Mouse (Mus musculus): ENCODE measurements around the gene Tspan32. TPM values are rescaled to one million over a fixed set of nuclear protein-coding genes. Genes with fewer than 3 reads are reported as not detected.

The Tspan32 gene
- total RNA-seq, 4 experiments from 2014 or later, result 1.1 to 2.3 (median 1.7) TPM

DNA sequence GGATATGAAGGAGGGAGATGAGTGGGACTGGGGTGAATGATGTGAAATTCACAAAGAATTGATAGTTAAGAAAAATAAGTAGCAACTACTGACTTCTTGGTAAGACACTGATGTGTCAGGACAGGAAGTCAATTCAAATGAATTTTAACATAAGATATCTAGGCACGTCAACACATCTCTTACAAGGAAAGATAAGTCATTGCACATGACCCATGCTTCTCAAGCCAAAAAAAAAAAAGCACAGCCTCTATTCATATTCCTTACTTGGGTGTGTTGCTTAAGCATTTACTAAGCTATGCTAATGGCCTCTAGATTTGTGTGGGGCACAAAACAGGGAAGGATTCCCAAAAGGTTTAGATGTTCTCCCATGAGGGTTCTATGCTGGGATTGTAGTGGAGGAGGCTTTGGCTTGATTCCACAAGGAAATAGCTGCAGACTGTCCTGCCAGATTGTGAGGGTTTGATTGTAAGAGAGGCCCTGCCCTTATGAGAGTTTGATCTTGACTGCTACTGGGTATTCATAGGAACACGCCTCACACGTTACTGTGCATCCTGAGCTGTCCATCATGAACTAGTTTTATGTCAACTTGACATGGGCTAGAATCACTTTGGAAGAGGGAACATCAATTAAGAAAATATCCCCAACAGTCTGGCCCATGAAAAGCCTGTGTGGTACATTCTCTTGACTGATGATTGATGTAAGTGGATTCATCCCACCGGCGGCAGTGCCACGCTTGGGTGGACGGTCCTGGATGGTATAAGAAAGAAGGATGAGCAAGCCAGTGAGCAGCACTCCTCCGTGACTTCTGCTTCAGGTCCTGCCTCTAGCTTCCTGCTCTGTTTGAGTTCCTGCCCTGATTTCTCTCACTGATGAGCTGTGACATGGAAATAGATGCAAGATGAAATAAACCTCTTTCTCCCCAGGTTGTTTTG, 29.9 kb downstream of the Tspan32 start:
- DNase-seq, result no peak

DNA sequence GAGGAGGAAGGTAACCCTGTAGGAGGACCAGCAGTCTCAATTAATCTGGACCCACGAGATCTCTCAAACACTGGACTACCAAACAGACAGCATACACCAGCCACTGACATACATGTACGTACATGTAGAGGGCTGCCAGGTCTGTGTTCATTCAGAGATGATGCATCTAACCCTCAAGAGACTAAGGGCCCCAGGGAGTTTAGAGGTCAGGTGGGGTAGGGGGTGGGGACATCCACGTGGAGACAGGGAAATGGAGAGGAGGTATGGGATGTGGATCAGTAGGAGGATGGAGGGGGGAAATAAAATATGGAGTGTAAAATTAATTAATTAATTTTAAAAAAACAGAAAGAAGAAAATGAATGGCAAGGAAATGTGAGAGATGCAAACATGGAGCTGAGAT, 31.9 kb downstream of the Tspan32 start:
- DNase-seq, result no peak

DNA sequence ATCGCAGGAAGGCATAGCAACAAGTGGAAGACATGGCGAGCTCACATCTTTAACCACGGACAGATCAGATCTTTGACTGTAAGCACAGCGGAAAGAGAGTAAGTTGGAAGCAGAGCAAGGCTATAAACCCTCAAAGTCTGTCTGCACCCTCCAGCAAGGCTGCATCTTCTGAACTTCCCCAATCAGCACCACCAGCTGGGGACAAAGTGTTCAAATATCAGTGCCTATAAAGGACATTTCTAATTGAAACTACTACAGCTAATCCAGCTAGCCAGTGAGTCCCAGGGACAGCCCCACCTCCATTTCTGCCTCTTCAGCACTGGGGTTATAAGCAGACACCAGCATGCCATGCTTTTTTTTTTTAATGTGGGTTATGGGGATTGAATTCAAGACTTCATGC, 32.5 kb downstream of the Tspan32 start:
- no peak for DNase-seq

GRCm38 (mm10) chr7:143038174-143038931, 33.5 kb downstream of the Tspan32 start:
- DNase-seq, result no peak

GRCm38 (mm10) chr7:143040561-143040960, 35.7 kb downstream of the Tspan32 start:
- no peak for DNase-seq

- no peak for DNase-seq
Measured at GRCm38 (mm10) chr7:143041138-143041822, 36.4 kb downstream of the Tspan32 start.

DNA sequence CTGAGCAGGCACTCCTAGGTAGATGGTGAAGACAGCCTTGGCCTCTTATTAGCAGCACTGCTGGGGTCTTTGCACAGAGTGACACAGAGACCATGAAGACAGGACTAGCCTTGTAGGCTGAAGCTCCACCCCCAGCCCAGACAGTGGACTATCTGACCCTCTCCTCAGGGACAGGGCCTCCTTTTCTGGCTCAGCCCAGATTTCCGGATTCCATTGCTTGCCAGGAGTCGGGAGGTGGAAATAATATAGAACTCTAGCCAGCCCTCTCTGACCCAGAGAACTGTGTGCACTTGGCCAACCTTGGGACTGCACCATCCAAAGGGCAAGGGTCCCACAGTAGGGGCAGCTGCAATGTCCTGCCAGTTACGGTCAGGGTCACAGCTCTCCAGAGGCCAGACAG, 37.2 kb downstream of the Tspan32 start:
- DNase-seq, result peak; percentile 81

- no peak for DNase-seq
Measured at GRCm38 (mm10) chr7:143042897-143043300, 38.1 kb downstream of the Tspan32 start.

DNA sequence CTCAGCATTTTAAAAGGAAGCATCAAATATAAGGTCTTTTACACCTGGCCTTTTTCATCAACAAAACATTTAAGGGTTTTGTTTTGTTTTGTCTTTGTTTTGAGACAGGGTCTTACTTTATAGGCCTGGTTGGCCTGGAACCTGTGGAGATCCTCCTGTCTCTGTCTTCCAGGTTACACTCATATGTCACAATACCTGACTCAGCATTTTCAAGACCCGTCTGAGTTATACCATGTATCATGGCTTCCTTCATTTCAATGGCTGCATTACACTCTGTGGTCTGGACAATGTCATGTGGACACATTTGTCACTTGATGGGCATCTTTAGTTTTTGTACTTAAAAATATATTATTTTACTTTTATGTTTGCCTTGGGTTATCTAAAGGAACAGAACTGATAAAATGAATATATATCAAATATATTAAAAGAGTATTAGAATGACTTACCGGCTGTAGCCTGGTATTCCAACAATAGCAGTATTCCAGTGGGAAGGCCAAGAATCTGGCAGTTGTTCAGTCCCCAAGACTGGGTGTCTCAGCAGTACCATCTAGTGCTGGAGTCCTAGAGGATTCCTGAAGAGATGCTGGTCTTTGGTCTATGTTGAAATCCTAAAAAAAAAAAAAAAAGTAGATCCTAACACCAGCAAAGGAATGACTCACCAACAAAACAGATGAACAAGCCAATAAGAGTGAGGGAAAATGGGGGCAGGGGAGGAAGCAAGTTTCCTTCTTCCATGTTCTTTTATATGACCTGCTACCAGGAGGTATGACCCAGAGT, 39.4 kb downstream of the Tspan32 start:
- no peak for DNase-seq

DNA sequence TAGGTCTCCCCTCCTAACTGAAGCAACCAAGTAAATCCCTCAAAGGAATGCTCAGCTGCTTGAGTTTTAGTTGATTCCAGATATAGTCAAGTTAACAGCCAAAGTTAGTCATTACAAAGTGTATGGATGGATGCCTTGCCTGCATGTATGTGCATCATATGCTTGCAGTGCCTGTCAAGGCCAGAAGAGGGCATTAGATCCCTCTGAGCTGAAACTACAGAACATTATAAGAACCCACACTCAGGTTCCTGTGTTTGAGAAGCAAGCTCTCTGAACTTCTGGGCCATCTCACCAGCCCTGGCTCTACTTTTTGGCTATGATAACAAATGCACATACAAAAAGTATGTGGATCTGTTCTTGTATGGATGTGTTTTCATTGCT, 40.0 kb downstream of the Tspan32 start:
- DNase-seq, result no peak

- DNase-seq, result no peak
Measured at GRCm38 (mm10) chr7:143046358-143046757, 41.5 kb downstream of the Tspan32 start.

GRCm38 (mm10) chr7:143049331-143049730, 44.5 kb downstream of the Tspan32 start:
- DNase-seq, result no peak

- peak; percentile 90 for DNase-seq
Measured at GRCm38 (mm10) chr7:143049841-143050816, 45.3 kb downstream of the Tspan32 start.

DNA sequence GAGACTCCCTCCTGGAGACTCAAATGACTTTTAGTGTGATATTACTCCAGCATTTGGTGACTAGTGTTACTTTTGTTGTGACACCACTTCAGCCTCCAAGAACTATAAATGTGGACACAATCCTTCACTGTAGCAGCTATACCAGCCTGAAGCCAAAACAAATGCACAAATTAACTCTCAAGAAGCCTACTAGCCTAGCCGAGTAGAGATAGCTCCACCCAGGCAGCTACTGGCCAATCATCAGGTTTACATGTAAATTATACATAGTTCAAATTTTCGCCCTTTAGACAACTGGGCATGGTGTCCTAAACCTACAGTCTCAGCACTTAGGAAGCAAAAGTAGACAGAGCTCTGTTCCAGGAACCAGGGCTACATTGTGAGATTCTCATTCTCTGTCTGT, 46.5 kb downstream of the Tspan32 start:
- no peak for DNase-seq

DNA sequence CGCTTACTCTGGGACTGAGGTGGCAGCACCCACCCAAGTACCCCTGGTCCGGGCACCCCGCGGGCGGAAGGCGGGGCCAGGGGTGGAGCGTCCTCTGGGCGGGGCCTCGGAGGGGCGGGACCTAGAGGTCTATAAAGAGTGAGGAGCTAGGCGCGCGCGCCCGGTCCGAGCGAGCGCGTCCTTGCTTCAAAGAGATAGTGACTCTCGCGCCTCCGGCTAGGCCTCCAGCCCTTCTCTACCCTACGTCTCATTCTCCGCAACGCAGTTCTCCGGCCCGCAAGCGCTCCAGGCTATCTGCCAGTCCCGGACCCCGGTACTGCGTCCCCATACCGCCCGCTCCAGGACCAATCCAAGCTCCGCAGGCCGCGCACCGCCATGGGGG, 47.8 kb downstream of the Tspan32 start, which contains the start of gene Cd81:
Gene Cd81, plus strand, starts transcription at position 114 of the 382 bp plus-strand sequence.
- DNase-seq, result peak; percentile 85

DNA sequence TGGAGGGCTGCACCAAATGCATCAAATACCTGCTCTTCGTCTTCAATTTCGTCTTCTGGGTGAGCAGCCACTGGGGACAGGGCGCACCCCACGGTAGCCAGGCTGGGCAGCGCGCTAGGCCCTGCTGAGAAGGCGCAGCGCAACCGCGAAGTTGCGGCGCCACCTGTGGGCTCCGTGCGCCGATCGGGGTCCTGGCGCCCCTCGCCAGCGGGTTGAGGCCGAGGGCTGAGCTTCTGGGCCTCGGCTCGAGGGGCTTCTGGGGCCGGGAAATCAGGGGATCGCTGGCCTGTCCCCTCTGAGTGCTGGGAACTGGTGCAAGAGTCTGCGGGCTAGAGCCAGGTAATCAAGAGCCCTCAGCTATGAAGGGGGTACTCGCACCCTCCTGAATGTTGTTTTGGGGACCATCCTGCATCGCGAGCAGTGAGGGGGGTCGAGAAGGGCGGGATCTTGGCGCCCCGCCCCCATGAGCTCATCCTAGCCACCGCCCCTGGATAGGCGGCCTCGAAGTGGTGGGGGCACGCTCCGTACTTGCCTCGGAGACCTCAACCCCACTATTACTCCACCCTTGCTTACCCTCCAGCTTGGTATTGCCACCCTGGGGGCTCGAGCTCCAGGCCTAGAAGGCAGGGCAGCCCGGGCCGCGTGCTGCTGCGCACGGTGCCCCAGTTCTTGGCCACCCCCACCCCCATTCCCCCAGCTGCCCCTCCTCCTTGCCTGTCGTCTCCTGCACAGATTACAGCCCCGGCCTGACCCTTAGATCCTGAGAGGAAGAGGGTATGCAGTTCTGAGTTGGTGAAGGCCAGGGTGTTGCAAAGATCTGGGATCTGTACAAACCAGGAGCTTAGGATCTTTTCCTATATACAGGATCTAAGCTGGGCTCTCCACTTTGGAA, 48.4 kb downstream of the Tspan32 start:
- DNase-seq, result peak; percentile 74

DNA sequence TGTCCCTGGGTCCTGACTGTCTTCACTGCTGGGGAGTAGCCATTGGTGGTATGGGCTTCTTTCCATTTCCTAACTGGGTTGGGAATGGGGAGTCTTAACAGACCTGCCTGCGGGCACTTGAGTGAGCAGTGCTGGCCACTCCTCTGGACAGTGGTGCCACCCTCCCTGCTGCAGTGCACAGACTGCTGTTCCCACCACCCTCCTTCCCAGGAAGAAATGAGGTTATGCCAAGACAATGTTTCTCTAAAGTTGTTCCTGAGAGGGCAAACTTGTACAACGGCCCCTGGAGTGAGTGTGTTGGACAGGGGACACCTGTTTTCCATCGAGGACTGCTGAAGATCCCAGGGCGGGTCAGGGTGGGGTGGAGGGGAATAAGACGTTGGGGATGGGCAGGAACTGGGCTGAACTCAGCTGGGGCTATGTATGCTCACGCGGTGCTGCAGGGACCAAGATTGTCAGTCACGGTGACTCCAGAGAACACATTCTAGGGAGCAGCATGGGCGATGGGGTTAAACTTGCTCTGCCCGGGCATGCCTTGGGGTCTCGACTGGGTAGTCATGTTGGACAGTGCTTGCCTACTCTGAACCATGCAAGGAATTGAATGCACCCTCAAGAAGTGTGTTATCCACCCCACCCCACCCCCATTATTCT, 49.2 kb downstream of the Tspan32 start:
- no peak for DNase-seq

- DNase-seq, result no peak
Measured at GRCm38 (mm10) chr7:143054612-143054965, 49.7 kb downstream of the Tspan32 start.

GRCm38 (mm10) chr7:143055001-143055400, 50.2 kb downstream of the Tspan32 start:
- no peak for DNase-seq

Measured in adrenal gland, adult 8-10 months (tissue).